Comparison of ENCODE assay signal across 11 mouse cellular contexts in genomic region chr11:70579710-70580357, GRCm38 (mm10). TPM values are rescaled to one million over a fixed set of nuclear protein-coding genes. Genes with fewer than 3 reads are reported as not detected.
DNase-seq lines count a peak whose midpoint lies in the region; ATAC-seq and TF ChIP-seq lines count a peak whose summit lies in the region.
"Had no signal": no experiment of that assay in that cellular context is flagged by ENCODE, and none has a peak within 500 bp of the region (broad histone marks: within the 10 kb centered on the region; RNA-seq: fewer than 3 reads in every experiment).

No protein-coding gene starts in this region.

- TF ChIP-seq CTCF in C2C12 (IDR thresholded peaks at IDR 0.05; ENCODE audit: control insufficient read depth, insufficient read depth, insufficient read length), result no peak
- TF ChIP-seq CTCF in kidney, adult 2 months (conservative IDR thresholded peaks at IDR 0.05; ENCODE audit: insufficient read depth, insufficient read length, low read depth, low read length), result no peak

- peak overlapping the region; percentile 13 for H3ac ChIP-seq in C2C12 (ENCODE audit: control insufficient read depth, insufficient read length, low read depth)

- H3K36me3 ChIP-seq in heart, embryonic 13.5 days, result no peaks in the 10 kb centered on the region
- no peaks in the 10 kb centered on the region for H3K36me3 ChIP-seq in C2C12 (ENCODE audit: control insufficient read depth, insufficient read depth)
- no peaks in the 10 kb centered on the region; the same call in 1 of the 2 replicates for H3K36me3 ChIP-seq in embryonic facial prominence, embryonic 12.5 days
- H3K36me3 ChIP-seq in kidney, adult 2 months (ENCODE audit: control insufficient read depth, insufficient read depth, low read length), result no peaks in the 10 kb centered on the region

- peaks cover 52% of the 10 kb centered on the region for H3K79me3 ChIP-seq in C2C12 (ENCODE audit: low read depth)

- H3K4me2 ChIP-seq in heart, embryonic 13.5 days, result no peak overlapping the region
- no peak overlapping the region for H3K4me2 ChIP-seq in embryonic facial prominence, embryonic 12.5 days (replicated peaks)

- H3K79me2 ChIP-seq in C2C12 (ENCODE audit: control insufficient read depth, insufficient read depth), result peaks cover 99% of the 10 kb centered on the region

- H3K4me3 ChIP-seq in heart, embryonic 13.5 days, result no peak overlapping the region
- H3K4me3 ChIP-seq in C2C12 (ENCODE audit: insufficient read depth, poor library complexity, severe bottlenecking), result no peak overlapping the region
- no peak overlapping the region for H3K4me3 ChIP-seq in embryonic facial prominence, embryonic 12.5 days
- no peak overlapping the region for H3K4me3 ChIP-seq in kidney, adult 2 months (ENCODE audit: insufficient read depth, low read depth, low read length)

- 0 out of 2 replicates have a peak overlapping the region, but pooled peaks have one; percentile 30 for H3K27ac ChIP-seq in heart, embryonic 13.5 days (replicated peaks)
- peak overlapping the region; percentile 37; the same call in 1 of the 2 replicates for H3K27ac ChIP-seq in embryonic facial prominence, embryonic 12.5 days
- no peak overlapping the region for H3K27ac ChIP-seq in kidney, adult 2 months (ENCODE audit: insufficient read depth, low read depth, low read length)

- ATAC-seq in heart, embryonic 13.5 days (ENCODE audit: extremely low read depth, insufficient number of reproducible peaks, low FRiP score, low TSS enrichment), result no peak
- ATAC-seq in embryonic facial prominence, embryonic 12.5 days (ENCODE audit: insufficient number of reproducible peaks, insufficient read depth, low FRiP score, low TSS enrichment), result no peak
- peak; percentile 40; the same call in 1 of the 2 replicates for ATAC-seq in megakaryocyte, adult 5-6 weeks (ENCODE audit: poor library complexity, severe bottlenecking)

- H3K9me3 ChIP-seq in heart, embryonic 13.5 days, result no peaks in the 10 kb centered on the region
- H3K9me3 ChIP-seq in embryonic facial prominence, embryonic 12.5 days, result no peaks in the 10 kb centered on the region

- H3K27me3 ChIP-seq in heart, embryonic 13.5 days (replicated peaks), result no peaks in the 10 kb centered on the region
- no peaks in the 10 kb centered on the region for H3K27me3 ChIP-seq in C2C12 (ENCODE audit: control insufficient read depth, insufficient read depth, insufficient read length)
- H3K27me3 ChIP-seq in embryonic facial prominence, embryonic 12.5 days, result no peaks in the 10 kb centered on the region
- H3K27me3 ChIP-seq in kidney, adult 2 months (replicated peaks; ENCODE audit: control insufficient read depth, insufficient read depth, low read length), result no peaks in the 10 kb centered on the region

- peaks cover 64% of the 10 kb centered on the region for H3K4me1 ChIP-seq in heart, embryonic 13.5 days
- H3K4me1 ChIP-seq in embryonic facial prominence, embryonic 12.5 days, result peaks cover 71% of the 10 kb centered on the region
- peaks cover 36% of the 10 kb centered on the region for H3K4me1 ChIP-seq in kidney, adult 2 months (ENCODE audit: control insufficient read depth, insufficient read depth, low read length)

- no peak for DNase-seq in heart, postnatal 14 days
- no peak for DNase-seq in retina, embryonic 14.5 days (ENCODE audit: low spot score)
- DNase-seq in gastrocnemius, postnatal 14 days, result no peak
- no peak for DNase-seq in kidney, adult 2 months
- DNase-seq: cerebellum, adult 18-20 months had no signal

- TF ChIP-seq POLR2A in kidney, adult 2 months (IDR thresholded peaks at IDR 0.05; ENCODE audit: low read depth, low read length), result no peak

- 0 out of 2 replicates have a peak overlapping the region, but pooled peaks have one; percentile 11 for H3K9ac ChIP-seq in heart, embryonic 13.5 days
- no peak overlapping the region for H3K9ac ChIP-seq in embryonic facial prominence, embryonic 12.5 days

- intact Hi-C loops in heart, postnatal 14 days (cut with DNase I), result no loop called here
- intact Hi-C loops in gastrocnemius, postnatal 14 days (cut with DNase I; ENCODE audit: low total_unique reads), result no loop called here

- 75% methylated on average over 9 of the region's 9 CpGs for WGBS in heart, embryonic 13.5 days
- 76% methylated on average over 9 of the region's 9 CpGs for WGBS in embryonic facial prominence, embryonic 12.5 days
- WGBS in kidney, adult 2 months, result 71% methylated on average over 9 of the region's 9 CpGs

TF ChIP-seq in C2C12, 6 proteins besides CTCF, POLR2A, EP300 and RAD21:
- TF ChIP-seq MYOG (IDR thresholded peaks at IDR 0.05; ENCODE audit: control insufficient read depth, extremely low read depth, insufficient read length) (no peak), MAX (IDR thresholded peaks at IDR 0.05) (no peak), CEBPB (IDR thresholded peaks at IDR 0.05; ENCODE audit: low read depth) (no peak), USF1 (IDR thresholded peaks at IDR 0.05; ENCODE audit: low read depth) (no peak), MYOD1 (IDR thresholded peaks at IDR 0.05; ENCODE audit: control insufficient read depth, insufficient read length, low read depth) (no peak), FOSL1 (IDR thresholded peaks at IDR 0.05; ENCODE audit: insufficient read depth, low read length, poor library complexity, severe bottlenecking) (no peak)

RNA-seq across cellular contexts. Expression of gene Mink1, which starts 17.2 kb away (rescaled TPM):
- polyA plus RNA-seq in heart, embryonic 13.5 days (2015; fragmentation: Nextera tagmentation; extraction: Ambion mirVana), result 8.8 and 9.8 TPM in 2 replicates
- 10 to 100 TPM; 42.2 to 44.1 TPM for total RNA-seq in heart, postnatal 14 days (2021)
- polyA plus RNA-seq in C2C12 (2012; fragmentation: generic; extraction: Trizol), result 34.5 TPM
- polyA plus RNA-seq in embryonic facial prominence, embryonic 12.5 days (2016; fragmentation: Nextera tagmentation; extraction: Ambion mirVana), result 16.7 and 17.5 TPM in 2 replicates
- 20.6 and 21.3 TPM in 2 replicates for total RNA-seq in megakaryocyte, adult 5-6 weeks (2015)
- 12.7 and 17.5 TPM in 2 replicates for total RNA-seq in megakaryocyte, adult 5-6 weeks (2017)
- 10 to 100 TPM; 26.1 to 27.7 TPM for total RNA-seq in gastrocnemius, postnatal 14 days (2021)
- polyA plus RNA-seq in kidney, adult 2 months (2012; rRNA removed), result 73.1 and 91.8 TPM in 2 replicates

RNA-seq across cellular contexts. Expression of gene 4930544D05Rik, which starts 35.8 kb away (rescaled TPM):
- not detected in 2 replicates for polyA plus RNA-seq in heart, embryonic 13.5 days (2015; fragmentation: Nextera tagmentation; extraction: Ambion mirVana)
- total RNA-seq in heart, postnatal 14 days (2021), result not detected
- polyA plus RNA-seq in C2C12 (2012; fragmentation: generic; extraction: Trizol), result not detected
- polyA plus RNA-seq in embryonic facial prominence, embryonic 12.5 days (2016; fragmentation: Nextera tagmentation; extraction: Ambion mirVana), result not detected in 2 replicates
- total RNA-seq in megakaryocyte, adult 5-6 weeks (2015), result not detected in 2 replicates
- total RNA-seq in megakaryocyte, adult 5-6 weeks (2017), result not detected in 2 replicates
- not detected for total RNA-seq in gastrocnemius, postnatal 14 days (2021)
- 0.29 TPM in 1 of 2 replicates, not detected in the other for polyA plus RNA-seq in kidney, adult 2 months (2012; rRNA removed)
- polyA plus RNA-seq: neural tube, embryonic 11.5 days had no signal

RNA-seq across cellular contexts. Expression of gene Chrne, which starts 39.2 kb away (rescaled TPM):
- not detected in 2 replicates for polyA plus RNA-seq in heart, embryonic 13.5 days (2015; fragmentation: Nextera tagmentation; extraction: Ambion mirVana)
- total RNA-seq in heart, postnatal 14 days (2021), result not detected
- polyA plus RNA-seq in C2C12 (2012; fragmentation: generic; extraction: Trizol), result 0.08 TPM
- polyA plus RNA-seq in embryonic facial prominence, embryonic 12.5 days (2016; fragmentation: Nextera tagmentation; extraction: Ambion mirVana), result not detected in 2 replicates
- 0.36 TPM in 1 of 2 replicates, not detected in the other for total RNA-seq in megakaryocyte, adult 5-6 weeks (2015)
- total RNA-seq in megakaryocyte, adult 5-6 weeks (2017), result 0.41 and 1.2 TPM in 2 replicates
- total RNA-seq in gastrocnemius, postnatal 14 days (2021), result 10 to 100 TPM; 38.7 to 39.4 TPM
- 0.86 and 1.0 TPM in 2 replicates for polyA plus RNA-seq in kidney, adult 2 months (2012; rRNA removed)
- total RNA-seq: left cerebral cortex, adult 8-10 months had no signal
- polyA plus RNA-seq: neural tube, embryonic 11.5 days had no signal

RNA-seq across cellular contexts. Expression of gene Pld2, which starts 40.0 kb away (rescaled TPM):
- 9.3 and 11.2 TPM in 2 replicates for polyA plus RNA-seq in heart, embryonic 13.5 days (2015; fragmentation: Nextera tagmentation; extraction: Ambion mirVana)
- 1 to 10 TPM; 7.7 to 8.4 TPM for total RNA-seq in heart, postnatal 14 days (2021)
- polyA plus RNA-seq in C2C12 (2012; fragmentation: generic; extraction: Trizol), result 9.3 TPM
- 4.4 and 6.7 TPM in 2 replicates for polyA plus RNA-seq in embryonic facial prominence, embryonic 12.5 days (2016; fragmentation: Nextera tagmentation; extraction: Ambion mirVana)
- 6.3 and 6.5 TPM in 2 replicates for total RNA-seq in megakaryocyte, adult 5-6 weeks (2015)
- 7.3 and 11.1 TPM in 2 replicates for total RNA-seq in megakaryocyte, adult 5-6 weeks (2017)
- total RNA-seq in gastrocnemius, postnatal 14 days (2021), result 10 to 100 TPM; 15.9 to 17.1 TPM
- 16.6 and 18.0 TPM in 2 replicates for polyA plus RNA-seq in kidney, adult 2 months (2012; rRNA removed)

RNA-seq across cellular contexts. Expression of gene Gm40193, which starts 47.1 kb away (rescaled TPM):
- polyA plus RNA-seq in heart, embryonic 13.5 days (2015; fragmentation: Nextera tagmentation; extraction: Ambion mirVana), result not detected in 2 replicates
- total RNA-seq in heart, postnatal 14 days (2021), result not detected
- polyA plus RNA-seq in C2C12 (2012; fragmentation: generic; extraction: Trizol), result not detected
- not detected in 2 replicates for polyA plus RNA-seq in embryonic facial prominence, embryonic 12.5 days (2016; fragmentation: Nextera tagmentation; extraction: Ambion mirVana)
- not detected in 2 replicates for total RNA-seq in megakaryocyte, adult 5-6 weeks (2015)
- not detected in 2 replicates for total RNA-seq in megakaryocyte, adult 5-6 weeks (2017)
- not detected for total RNA-seq in gastrocnemius, postnatal 14 days (2021)
- not detected in 2 replicates for polyA plus RNA-seq in kidney, adult 2 months (2012; rRNA removed)
- total RNA-seq: left cerebral cortex, adult 8-10 months had no signal
- polyA plus RNA-seq: neural tube, embryonic 11.5 days had no signal
